Mouse (Mus musculus) ES-CJ7 (cell line): ENCODE data around the gene Pdxk.
A peak's percentile ranks its signal among the peaks of the same experiment; 100 is the strongest.

ENCODE experiments used
- DNase-seq: peaks from one replicate; pipeline ENCODE4 v3.0.0; 2011; ENCODE audit warnings: low read depth, low spot score

The Pdxk gene

DNA sequence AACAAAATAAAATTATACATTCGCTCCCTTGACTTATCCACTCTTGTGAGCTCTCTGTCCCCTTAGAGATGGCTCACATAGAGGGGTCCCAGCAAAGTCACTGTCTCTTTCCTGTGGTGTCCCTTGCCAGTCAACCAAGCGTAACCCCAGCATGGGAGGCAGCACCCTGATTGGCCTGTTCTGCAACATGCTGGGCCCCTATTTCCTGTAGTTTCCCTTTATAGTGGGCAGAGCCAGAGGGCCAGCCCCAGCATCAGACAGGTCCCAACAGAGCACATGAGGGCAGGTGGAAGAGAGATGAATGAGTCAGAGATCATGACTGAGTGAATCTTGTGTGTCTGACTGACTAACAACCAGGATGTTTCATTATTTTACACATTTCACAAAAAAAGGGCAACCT, 43.8 kb downstream of the Pdxk start:
- no peak for DNase-seq

DNA sequence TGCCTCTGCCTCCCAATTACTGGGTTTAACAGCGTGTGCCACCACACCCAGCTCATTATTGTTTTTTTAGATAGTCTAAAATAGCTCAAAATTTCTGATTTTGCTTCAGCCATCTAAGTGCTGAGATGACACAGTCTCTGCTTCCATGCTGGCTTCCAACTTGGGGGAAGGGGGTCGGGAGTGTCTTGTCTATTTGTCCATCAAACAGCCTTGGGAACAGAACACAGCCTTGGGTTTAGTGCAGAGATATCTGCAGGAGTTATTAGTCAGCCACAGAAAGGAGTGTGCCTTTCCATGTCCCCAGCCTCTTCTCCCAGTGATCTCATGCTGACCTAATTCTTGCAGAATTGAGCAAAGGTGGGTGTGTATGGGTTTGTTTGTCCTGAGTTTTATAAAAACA, 46.0 kb downstream of the Pdxk start:
- DNase-seq, result no peak

DNA sequence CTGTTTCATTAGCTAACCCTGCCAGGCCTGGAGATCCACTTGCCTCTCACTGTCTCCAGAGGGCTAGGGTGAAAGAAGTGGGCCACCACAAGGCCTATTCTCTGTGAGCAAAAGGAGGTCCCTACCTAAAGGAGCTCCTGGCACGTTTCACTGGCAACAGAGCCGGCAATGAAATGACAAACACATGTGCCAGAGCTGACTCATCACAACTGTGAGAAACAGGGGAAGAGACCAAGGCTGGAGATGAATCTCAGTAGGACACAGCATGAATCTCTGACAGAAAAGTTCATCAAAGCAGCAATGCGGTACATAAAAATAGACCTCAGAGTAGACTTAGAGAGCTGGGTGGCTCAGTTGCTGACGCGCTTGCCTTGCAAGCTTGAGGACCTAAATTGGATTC, 46.9 kb downstream of the Pdxk start:
- no peak for DNase-seq

DNA sequence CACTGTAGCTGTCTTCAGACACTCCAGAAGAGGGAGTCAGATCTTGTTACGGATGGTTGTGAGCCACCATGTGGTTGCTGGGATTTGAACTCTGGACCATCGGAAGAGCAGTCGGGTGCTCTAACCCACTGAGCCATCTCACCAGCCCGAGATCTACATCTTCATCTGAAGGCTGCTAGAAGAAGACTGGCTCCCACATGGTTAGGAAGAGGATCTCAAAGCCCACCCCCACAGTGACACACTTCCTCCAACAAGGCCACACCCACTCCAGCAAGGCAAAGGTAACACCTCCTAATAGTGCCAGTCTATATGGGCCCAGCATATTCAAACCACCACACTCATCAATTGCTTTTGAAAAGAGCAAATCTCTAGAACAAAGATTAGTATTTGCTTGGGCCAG, 49.8 kb downstream of the Pdxk start:
- peak; percentile 56 for DNase-seq

DNA sequence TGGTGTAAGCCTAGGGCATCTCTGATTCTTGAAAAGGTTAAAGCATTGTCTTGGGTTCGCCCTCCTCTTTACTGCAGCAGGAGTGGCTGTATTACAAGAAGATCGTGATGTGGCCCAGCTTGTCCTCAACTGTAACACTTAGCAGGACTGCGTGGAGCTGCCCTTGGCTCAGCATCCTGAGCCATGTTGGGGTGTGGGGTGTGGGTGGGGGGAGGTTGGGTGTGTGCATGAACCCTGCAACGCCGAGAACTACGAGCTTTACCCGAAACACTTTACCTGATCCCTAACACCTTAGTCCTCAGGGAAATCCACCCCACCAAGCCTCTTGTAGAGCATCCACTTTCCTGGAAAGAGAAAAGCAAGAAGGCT, 51.6 kb downstream of the Pdxk start:
- DNase-seq, result no peak

- peak; percentile 97 for DNase-seq
Observed at GRCm38 (mm10) chr10:78412319-78413151, 52.2 kb downstream of the Pdxk start, which contains the start of gene Rrp1. Rrp1 (minus strand) TSS chr10:78413043.

GRCm38 (mm10) chr10:78411851-78412250, 52.9 kb downstream of the Pdxk start:
- no peak for DNase-seq

DNA sequence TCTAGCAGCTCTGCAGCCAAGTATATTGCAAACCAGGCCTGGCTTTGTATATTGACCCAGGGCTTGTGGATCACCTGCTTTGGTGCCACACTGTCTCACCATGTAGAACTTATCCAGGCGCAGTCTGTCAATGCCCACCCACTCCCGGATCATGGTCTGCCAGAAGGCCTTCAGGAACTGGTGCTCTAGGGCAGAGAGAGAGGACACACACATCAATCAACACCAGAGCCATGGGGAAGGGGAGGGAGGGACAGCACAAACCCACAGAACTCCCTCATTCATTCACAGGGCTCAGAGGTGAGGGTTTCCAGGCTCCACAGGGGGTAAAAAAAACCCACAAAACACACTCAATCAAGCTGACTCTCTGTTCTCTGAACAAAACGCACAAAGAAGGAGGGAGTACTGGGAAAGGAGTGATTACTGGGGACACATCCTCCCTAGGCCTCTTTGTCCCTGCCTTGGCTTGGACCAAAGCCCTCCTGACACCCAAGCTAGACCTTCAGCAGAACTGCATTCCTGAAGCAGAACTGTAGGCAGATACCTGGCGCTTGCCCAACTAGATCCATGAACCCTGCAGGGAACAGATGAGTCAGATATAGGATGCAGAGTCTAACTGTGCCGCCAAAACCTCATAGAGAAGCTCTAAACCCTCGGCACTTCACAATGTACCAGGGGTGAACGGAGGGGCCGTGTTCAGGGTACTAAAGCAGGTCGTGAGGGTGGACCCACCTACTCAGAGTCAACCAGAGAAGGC, 55.6 kb downstream of the Pdxk start:
- no peak for DNase-seq

- DNase-seq, result no peak
Observed at GRCm38 (mm10) chr10:78407132-78407531, 57.6 kb downstream of the Pdxk start.

DNA sequence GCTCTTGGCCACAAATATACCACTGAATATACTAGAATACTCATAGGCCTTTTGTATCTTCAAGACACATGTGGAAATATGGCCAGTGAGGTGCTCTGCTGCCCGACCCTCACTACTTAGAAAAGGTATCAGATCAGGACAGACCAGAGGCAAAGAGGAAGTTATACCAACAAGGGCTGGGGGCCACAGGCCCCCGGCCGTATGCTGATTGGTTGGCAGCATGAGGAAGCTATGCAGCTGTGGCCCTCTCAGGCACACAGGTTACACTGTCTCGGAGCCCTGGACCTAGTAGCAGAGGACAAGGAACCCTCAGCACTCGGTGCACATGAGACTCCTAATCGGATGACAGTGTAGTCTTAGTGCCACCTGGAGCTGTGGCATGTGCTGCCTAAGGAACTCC, 58.6 kb downstream of the Pdxk start:
- DNase-seq, result no peak

DNA sequence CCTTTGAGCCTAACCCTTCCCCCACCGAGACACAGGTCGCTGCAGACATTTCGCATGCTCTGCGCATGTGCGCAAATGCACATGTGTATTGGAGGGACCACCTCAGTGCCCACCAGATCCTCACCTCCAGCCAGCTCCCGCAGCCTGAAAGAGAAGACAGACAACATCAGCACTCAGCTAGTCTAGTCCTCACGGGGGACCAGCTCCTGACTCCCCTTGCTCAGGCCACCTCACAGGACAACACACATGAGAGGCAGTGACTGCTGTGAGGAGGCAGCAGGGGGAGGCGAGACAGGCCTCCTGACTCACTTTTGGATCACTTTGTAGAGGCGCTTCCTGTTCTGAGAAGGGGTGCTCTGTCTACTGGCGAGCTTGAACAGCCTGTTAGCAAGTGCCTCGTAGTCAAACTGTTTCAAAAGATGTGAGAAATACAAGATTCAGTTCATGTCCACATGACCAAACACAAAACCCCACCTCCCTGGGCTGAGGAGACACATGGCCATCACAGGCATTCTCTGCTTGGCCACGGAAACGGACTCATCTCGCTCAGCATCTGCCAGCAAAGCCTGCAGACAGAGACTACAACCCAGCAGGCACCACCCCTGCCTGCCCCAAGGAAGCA, 62.4 kb downstream of the Pdxk start:
- no peak for DNase-seq

GRCm38 (mm10) chr10:78401127-78401526, 63.6 kb downstream of the Pdxk start:
- no peak for DNase-seq

DNA sequence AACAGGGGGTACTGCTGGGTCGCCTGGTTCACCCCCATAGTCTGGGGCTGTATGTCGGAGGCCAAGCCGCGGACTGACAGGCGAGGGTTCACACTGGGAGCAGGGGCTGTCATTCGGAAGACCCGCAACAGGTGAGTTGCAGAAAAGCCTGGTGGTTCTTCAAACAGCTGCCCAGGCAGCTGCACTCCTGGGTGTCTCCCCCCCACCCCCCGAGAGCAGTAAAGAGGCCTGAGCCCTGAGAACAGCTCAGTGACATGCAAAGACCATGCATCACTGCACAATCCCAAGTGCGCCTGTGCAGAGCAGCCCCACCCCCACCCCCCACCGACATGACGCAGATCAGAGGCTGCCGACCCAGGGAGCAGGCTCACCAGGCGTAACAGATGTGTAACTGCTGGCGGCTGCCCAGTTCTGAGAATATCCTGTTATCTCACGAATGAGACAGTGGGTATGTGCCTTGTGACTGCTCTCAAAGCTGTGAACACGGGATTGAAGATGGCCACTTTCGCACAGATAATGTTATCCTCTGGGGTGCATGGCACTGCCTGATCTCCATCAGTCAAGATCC, 65.6 kb downstream of the Pdxk start:
- DNase-seq, result no peak

DNA sequence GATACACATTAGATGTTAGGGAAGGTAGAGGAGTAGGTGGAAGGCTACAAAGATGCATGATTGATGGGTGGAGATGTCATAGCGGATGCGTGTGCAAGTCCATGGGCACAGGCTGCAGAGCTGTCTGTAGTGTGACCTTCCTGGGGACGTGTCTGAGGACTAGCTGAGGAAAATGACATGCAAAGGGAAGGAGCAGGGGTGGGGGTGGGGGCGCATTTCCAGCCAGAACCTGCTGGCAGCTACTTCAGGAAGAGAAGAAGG, 68.2 kb downstream of the Pdxk start:
- DNase-seq, result no peak

GRCm38 (mm10) chr10:78395819-78396624, 68.8 kb downstream of the Pdxk start:
- DNase-seq, result peak; percentile 97

DNA sequence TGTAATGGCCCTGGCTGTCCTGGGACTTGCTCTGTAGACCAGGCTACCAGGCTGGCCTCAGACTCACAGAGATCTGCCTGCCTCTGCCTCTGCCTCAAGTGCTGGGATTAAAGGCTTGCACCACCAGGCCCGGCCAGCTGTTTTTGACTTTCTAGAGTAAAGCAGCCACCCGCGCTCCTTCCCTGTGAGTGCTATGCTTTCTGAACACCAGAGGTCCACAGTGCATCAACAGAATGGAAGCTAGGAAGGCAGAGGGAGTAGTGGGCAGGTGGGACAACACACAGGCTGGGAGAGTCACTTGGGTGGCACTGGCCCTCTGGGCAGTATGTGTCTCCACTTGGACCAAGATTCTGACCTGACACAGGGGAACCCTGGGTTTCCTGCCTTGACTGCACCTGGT, 69.4 kb downstream of the Pdxk start:
- no peak for DNase-seq

DNA sequence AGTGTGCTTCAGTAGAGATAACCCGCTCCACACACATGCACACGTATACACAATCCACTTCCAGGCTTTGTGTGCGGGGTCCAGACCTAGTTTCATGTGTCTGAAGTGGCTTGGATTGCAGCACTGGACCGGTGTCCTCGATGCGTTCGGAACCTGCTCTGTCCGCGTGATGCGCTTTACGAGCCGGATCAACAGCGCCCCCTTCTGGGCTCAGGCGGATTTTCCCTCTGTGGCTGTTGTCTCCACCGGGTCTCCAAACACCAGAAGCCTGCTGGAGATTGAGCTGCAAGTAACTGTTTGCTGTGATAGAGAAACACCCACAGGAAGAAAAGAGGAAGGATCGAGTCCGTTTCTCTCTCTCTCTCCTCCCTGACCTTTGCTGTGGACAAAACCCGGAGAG, 72.7 kb downstream of the Pdxk start:
- peak; percentile 73 for DNase-seq

DNA sequence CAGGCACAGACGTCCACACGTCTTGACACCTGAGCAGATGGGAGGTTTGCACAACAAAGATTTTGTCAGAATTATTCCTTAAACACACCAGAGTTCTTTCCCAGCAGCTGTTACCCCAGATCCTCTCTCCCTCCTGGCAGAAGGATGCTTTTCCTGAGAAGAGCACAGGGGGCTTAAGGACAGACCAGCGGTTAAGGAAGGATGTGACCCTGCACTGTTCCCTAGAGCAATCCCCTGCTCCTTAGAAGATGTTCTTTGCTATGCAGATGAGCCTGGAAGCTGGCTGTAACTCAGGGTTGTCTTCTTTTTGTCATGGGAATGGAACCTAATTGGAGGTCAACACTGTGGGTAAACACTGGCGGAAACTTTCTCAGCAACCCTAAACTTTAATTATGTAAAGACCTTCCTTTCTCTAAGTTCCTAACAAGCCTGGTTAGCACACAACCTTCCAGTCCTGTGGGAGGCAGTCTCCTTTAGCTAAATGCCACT, 73.7 kb downstream of the Pdxk start:
- peak; percentile 93 for DNase-seq

- no peak for DNase-seq
Observed at GRCm38 (mm10) chr10:78388216-78388980, 76.4 kb downstream of the Pdxk start.
